Mouse (Mus musculus) stomach, embryonic 16.5 days (tissue): Measurements from ENCODE around the gene H2afy. TPM values are rescaled to one million over a fixed set of nuclear protein-coding genes. Genes with fewer than 3 reads are reported as not detected.
A peak's percentile ranks its signal among the peaks of the same experiment; 100 is the strongest.

Experiments used
- ATAC-seq: fragments of 200-750 bp; cut with Nextera tagmentation; 2 replicates; pipeline ENCODE4 v1.8.0; 2017; ENCODE audit warnings: moderate number of reproducible peaks, moderate TSS enrichment; ENCODE audit not compliant: insufficient read depth, low FRiP score
- H3K27ac ChIP-seq: fragments of 300-500 bp; sonication (generic); 2 replicates; pipeline ENCODE4 v1.5.1; 2014; ENCODE audit warnings: low read length
- H3K27me3 ChIP-seq: fragments of 300-500 bp; sonication (generic); 2 replicates; pipeline ENCODE4 v1.6.1; 2014; ENCODE audit warnings: low read length, control low read depth, mixed read lengths; ENCODE audit not compliant: control insufficient read depth, insufficient read depth
- H3K36me3 ChIP-seq: fragments of 300-500 bp; sonication (generic); 2 replicates; pipeline ENCODE4 v1.6.1; 2014; ENCODE audit warnings: low read length; ENCODE audit not compliant: control insufficient read depth, insufficient read depth
- H3K4me1 ChIP-seq: fragments of 300-500 bp; sonication (generic); 2 replicates; pipeline ENCODE4 v1.6.1; 2014; ENCODE audit warnings: low read length, control low read depth, mixed read lengths; ENCODE audit not compliant: control insufficient read depth, insufficient read depth
- H3K4me2 ChIP-seq: fragments of 300-500 bp; sonication (generic); 2 replicates; pipeline ENCODE4 v1.6.1; 2014; ENCODE audit warnings: low read depth, low read length, mixed read lengths
- H3K4me3 ChIP-seq: fragments of 300-500 bp; sonication (generic); replicated peaks from 2 replicates; pipeline ENCODE4 v1.5.1; 2014; ENCODE audit warnings: mild to moderate bottlenecking, low read length
- H3K9ac ChIP-seq: fragments of 300-500 bp; sonication (generic); 2 replicates; pipeline ENCODE4 v1.6.1; 2014; ENCODE audit warnings: low read length
- H3K9me3 ChIP-seq: fragments of 300-500 bp; sonication (generic); replicated peaks from 2 replicates; pipeline ENCODE4 v1.6.1; 2016; ENCODE audit warnings: low read length, control low read depth; ENCODE audit not compliant: control insufficient read depth
- WGBS: fragments of 180-500 bp; shearing (Covaris S2); extraction: QIAGEN DNeasy Blood & Tissue Kit; methylation state at CpG from one replicate; pipeline ENCODE4 v1.1.7; 2014; 5-methylcytosine and 5-hydroxymethylcytosine counted together
- polyA plus RNA-seq: library from polyadenylated mRNA; unstranded; fragments of >200 nt; fragmentation: Nextera tagmentation; extraction: Ambion mirVana; gene quantifications from 2 replicates; pipeline ENCODE4 v1.2.1, GENCODE M21; 2015

The H2afy gene
- polyA plus RNA-seq, 1 experiment from 2014 or later = 271 TPM

DNA sequence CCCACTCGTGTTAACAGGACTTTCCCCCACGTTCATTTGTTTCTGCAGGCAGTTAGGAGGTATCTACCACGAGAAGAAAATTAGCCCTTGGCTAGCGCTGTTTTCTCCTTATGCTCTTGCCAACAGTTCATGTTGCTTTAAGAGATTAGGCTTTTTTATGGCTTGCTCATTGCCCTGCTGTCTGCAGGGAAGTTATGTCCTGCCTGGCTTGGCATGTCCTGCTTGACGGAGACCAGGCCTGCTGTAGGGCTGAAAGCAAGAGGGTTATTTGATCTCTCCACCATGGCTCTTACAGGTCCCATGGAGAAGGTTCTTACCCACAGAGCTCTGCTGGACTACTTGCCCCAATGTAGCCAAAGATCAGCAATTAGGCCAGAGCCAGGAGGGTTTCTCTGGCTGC, 18.9 kb upstream of the H2afy start:
- 42% methylated on average over 5 of the region's 5 CpGs for WGBS
- H3K4me3 ChIP-seq = no peak overlapping the region
- peak overlapping the region; percentile 55 for H3K27ac ChIP-seq

DNA sequence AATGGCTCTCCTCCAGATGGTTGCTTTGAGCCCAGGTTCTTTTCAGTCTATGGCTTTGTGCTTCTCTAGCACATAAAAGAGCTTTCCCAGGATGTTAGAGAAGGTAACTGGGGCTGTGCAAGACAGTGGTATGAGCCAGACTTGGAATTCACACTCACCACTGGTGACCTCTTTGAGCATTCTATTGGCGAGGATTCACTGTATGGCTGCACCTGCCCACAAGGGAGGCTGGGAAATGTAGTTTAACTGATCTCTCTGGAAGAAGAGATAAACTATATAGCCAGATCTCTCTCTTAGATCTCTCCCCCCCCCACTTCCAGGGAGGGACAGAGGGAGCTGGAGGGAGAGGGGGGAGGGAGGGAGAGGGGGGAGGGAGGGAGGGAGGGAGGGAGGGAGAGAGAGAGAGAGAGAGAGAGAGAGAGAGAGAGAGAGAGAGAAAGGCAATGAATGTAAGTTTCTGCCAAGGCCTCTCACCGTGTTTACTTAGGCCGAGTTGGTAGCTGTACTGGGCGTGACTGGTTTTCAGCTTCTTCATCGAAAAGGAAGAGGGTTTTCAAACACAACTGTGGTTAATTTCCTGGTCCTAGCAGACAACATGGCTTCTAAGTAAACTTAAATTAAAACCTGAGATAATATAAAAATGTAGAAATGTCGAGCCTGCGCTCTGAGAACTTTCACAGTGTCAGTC, 16.8 kb upstream of the H2afy start:
- H3K27me3 ChIP-seq = no peaks in the 10 kb centered on the region
- no peak overlapping the region for H3K4me2 ChIP-seq
- no peak; the same call in 1 of the 2 replicates for ATAC-seq
- no peaks in the 10 kb centered on the region for H3K36me3 ChIP-seq
- H3K9ac ChIP-seq = no peak overlapping the region
- H3K27ac ChIP-seq = peak overlapping the region; percentile 67
- no peak overlapping the region for H3K4me3 ChIP-seq
- WGBS = 34% methylated on average over 7 of the region's 7 CpGs
- no peaks in the 10 kb centered on the region for H3K9me3 ChIP-seq
- H3K4me1 ChIP-seq = peaks cover 15% of the 10 kb centered on the region

More for the DNA sequence above, 18.9 kb upstream of the H2afy start:
- no peak overlapping the region for H3K9ac ChIP-seq
- H3K4me1 ChIP-seq = peaks cover 27% of the 10 kb centered on the region
- no peaks in the 10 kb centered on the region for H3K36me3 ChIP-seq
- no peaks in the 10 kb centered on the region for H3K27me3 ChIP-seq
- no peak for ATAC-seq
- H3K9me3 ChIP-seq = no peaks in the 10 kb centered on the region
- no peak overlapping the region for H3K4me2 ChIP-seq

DNA sequence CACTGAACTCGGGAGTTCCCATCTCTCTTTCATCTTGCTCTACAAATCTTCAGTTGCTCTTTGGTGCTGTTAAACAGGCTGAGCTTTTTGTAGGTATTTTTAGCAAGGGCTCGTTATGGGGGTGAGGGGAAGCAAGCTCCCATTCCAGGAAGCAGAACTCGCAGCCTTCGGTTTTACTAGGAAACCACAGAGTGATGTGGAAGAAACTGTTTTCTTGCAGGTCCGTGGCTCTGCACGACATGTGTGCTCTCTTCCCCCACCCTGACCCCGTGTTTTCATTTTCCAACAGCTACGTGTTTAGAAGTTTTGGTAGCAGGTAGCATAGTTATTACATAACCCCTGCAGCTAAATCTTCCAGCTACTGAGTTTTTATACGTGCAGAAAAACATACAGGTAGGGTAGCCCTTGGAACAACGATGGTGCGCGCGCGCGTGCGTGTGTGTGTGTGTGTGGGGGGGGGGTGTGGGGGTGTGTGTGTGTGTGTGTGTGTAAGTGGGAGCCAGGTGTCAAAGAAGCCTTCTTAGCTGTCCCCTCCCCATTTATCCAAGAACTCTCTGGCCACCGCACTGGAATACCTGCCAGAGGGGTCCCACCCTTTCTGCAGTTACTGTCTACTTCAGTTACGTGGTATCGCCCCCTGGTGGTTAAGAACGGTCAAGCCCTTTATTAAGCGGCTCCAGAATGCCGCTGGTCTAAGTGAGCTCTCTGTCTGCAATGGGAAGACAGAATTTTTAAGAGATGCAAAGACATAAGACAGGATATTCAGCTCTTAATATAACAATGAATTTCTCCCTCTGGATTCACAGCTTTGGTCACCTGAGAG, 15.5 kb upstream of the H2afy start:
- Histone ChIP-seq H3K9me3 (no peaks in the 10 kb centered on the region), H3K9ac (no peak overlapping the region), H3K36me3 (no peaks in the 10 kb centered on the region), H3K4me3 (no peak overlapping the region), H3K27me3 (no peaks in the 10 kb centered on the region), H3K4me2 (peak overlapping the region; percentile 7; the same call in 1 of the 2 replicates), H3K27ac (0 out of 2 replicates have a peak overlapping the region, but pooled peaks have one; percentile 22), H3K4me1 (peaks cover 15% of the 10 kb centered on the region)
- peak; percentile 67; the same call in 1 of the 2 replicates for ATAC-seq
- 43% methylated on average over 22 of the region's 22 CpGs for WGBS

DNA sequence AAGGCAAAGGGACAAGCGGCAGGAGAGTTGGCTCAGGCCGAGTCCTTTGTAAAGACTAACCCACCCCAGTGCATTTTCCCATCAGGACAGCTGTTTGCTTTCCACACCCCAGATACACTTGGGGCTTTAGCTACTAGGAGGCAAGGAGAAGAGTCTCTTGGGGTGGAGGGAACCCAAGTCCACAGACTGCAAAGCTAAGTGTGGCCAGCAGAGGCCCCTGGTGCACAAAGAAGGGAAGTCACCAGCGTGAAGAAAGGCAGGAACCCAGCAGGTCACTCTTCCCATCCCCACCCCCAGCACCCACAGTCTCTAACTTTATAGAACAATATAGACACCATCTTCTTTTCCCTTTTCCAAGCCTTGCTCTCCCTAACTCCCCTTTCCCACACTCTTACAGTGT, 9.4 kb upstream of the H2afy start:
- H3K4me2 ChIP-seq = no peak overlapping the region
- peaks cover 15% of the 10 kb centered on the region for H3K4me1 ChIP-seq
- ATAC-seq = no peak
- H3K9me3 ChIP-seq = no peaks in the 10 kb centered on the region
- 27% methylated on average over 3 of the region's 3 CpGs for WGBS
- no peaks in the 10 kb centered on the region for H3K27me3 ChIP-seq
- no peak overlapping the region for H3K9ac ChIP-seq
- H3K4me3 ChIP-seq = no peak overlapping the region
- no peak overlapping the region for H3K27ac ChIP-seq
- H3K36me3 ChIP-seq = no peaks in the 10 kb centered on the region

DNA sequence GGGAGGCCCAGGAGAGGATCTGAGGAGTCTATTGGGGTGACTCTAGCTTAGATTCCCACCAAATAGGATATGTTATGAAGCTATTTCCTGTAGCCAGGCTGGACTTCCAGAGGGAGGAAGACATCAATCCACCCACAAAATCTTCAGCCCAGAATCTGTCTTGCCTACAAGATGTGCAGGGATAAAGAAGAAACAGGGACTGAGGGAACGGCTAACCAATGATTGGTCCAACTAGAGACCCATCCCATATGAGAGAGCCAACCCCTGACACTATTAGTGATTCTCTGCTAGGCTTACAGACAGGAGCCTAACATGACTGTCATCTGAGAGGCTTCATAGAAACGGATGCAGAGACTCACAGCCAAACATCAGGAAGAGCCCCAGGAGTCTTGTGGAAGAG, 7.9 kb upstream of the H2afy start:
- Histone ChIP-seq H3K4me1 (peaks cover 15% of the 10 kb centered on the region), H3K9me3 (no peaks in the 10 kb centered on the region), H3K36me3 (no peaks in the 10 kb centered on the region), H3K27me3 (no peaks in the 10 kb centered on the region), H3K27ac (0 out of 2 replicates have a peak overlapping the region, but pooled peaks have one; percentile 58), H3K4me3 (no peak overlapping the region), H3K4me2 (no peak overlapping the region), H3K9ac (no peak overlapping the region)
- ATAC-seq = no peak
- WGBS = 49% methylated on average over 2 of the region's 2 CpGs

DNA sequence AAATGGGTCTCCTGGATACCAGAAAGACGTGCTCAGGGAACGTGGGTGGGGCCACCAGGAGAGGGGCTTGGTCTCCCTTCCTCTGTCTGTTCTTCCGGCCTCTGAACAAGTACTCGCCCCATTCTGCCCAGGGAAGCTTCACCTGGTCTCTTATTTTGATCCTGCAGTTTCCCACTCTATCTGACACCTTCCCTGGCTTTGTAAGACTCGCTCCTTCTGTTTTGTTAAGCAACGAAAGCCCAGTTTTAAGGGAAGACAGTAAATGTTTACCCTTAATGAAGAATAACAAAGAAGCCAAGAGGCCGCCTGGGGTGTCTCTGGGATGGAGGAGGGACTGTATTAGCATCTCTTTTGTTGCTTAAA, 7.0 kb upstream of the H2afy start:
- H3K4me1 ChIP-seq = peaks cover 15% of the 10 kb centered on the region
- no peak overlapping the region for H3K4me2 ChIP-seq
- H3K36me3 ChIP-seq = no peaks in the 10 kb centered on the region
- H3K9me3 ChIP-seq = no peaks in the 10 kb centered on the region
- H3K27me3 ChIP-seq = no peaks in the 10 kb centered on the region
- no peak; the same call in 1 of the 2 replicates for ATAC-seq
- H3K4me3 ChIP-seq = no peak overlapping the region
- no peak overlapping the region for H3K9ac ChIP-seq
- H3K27ac ChIP-seq = peak overlapping the region; percentile 58
- WGBS = 20% methylated on average over 7 of the region's 7 CpGs

DNA sequence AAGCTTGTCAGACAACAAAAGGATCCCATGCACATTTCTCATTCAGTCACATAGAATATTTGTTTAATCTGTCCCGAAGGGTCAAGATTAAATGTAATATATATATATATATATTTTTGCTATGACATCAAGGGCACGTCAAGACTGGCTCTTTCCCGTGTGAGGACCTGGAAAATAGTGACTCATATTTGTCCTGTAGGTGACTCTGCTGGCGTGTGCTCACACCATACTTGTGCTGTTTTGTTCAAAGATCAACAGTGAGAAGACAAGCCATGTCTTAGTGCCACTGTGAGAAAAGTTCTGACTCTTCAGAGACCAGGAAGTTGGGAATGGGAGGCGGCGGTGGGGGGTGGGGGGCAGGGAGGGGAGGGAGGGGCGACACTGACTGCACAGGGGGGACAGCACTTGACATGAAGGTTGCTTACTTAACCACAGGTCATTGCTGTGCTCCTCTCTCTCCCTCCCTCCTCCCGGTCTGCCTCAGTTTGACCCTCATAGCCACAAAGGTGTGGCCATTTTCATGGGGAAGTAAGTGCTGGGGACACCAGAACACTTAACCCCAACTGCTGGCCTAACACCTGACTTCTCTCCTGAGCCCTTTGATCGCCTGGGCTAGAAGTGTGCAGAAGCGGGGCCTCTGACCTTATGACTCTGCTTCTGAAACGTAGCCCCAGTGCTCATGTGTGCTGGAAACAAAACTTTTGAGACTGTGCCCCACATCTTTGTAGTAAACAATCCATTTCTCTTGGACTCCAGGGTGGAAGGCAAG, 6.4 kb upstream of the H2afy start:
- no peak overlapping the region for H3K4me3 ChIP-seq
- no peak overlapping the region for H3K4me2 ChIP-seq
- H3K4me1 ChIP-seq = peaks cover 15% of the 10 kb centered on the region
- peak overlapping the region; percentile 32; the same call in 1 of the 2 replicates for H3K9ac ChIP-seq
- H3K27me3 ChIP-seq = no peaks in the 10 kb centered on the region
- H3K36me3 ChIP-seq = no peaks in the 10 kb centered on the region
- no peaks in the 10 kb centered on the region for H3K9me3 ChIP-seq
- peak; percentile 30; the same call in 1 of the 2 replicates for ATAC-seq
- 33% methylated on average over 11 of the region's 11 CpGs for WGBS
- peak overlapping the region; percentile 58; the same call in 1 of the 2 replicates for H3K27ac ChIP-seq

DNA sequence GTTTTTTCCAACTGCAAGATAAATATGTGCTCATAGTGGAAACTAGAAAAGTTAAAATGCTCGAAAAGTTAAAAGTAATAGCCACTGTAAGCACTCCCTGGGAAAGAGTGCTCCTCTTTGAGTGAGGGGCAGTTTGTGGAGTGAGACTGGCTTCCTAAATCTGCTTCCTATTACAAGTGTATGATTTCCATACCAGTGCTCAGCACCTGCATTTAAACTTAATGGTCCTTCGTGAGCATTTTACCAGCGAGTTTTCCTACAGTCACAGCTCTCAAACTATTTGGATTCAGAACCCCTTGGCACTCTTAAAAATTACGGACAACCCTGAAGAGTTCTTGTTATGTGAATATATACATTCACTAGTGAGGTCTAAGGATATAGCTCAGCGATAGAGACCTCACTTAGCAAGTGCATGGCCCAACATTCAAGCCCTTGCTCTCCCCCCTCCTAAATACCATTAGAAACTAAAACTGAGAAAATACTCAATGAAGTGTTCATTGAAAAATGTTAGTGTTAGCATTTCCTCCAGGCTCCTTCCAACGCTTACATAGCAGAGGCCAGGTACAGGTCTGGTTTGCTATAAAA, 3.1 kb upstream of the H2afy start:
- no peaks in the 10 kb centered on the region for H3K36me3 ChIP-seq

More for the DNA sequence above, 3.1 kb upstream of the H2afy start:
- Histone ChIP-seq H3K4me1 (peaks cover 19% of the 10 kb centered on the region), H3K9ac (no peak overlapping the region), H3K27ac (no peak overlapping the region), H3K4me2 (no peak overlapping the region), H3K4me3 (no peak overlapping the region), H3K27me3 (no peaks in the 10 kb centered on the region), H3K9me3 (no peaks in the 10 kb centered on the region)
- no peak for ATAC-seq
- WGBS = 54% methylated on average over 6 of the region's 6 CpGs
